Mouse (Mus musculus) erythroblast, embryonic 14.5 days (primary cell): ENCODE data around the gene Baz2b. TPM values are rescaled to one million over a fixed set of nuclear protein-coding genes. Genes with fewer than 3 reads are reported as not detected.

Experiments used
- H3K27me3 ChIP-seq: 2 replicates; pipeline ENCODE4 v1.6.1; 2012; ENCODE audit warnings: inconsistent platforms; ENCODE audit not compliant: control insufficient read depth
- H3K36me3 ChIP-seq: 2 replicates; pipeline ENCODE4 v1.6.1; 2012; ENCODE audit warnings: mild to moderate bottlenecking, inconsistent platforms; ENCODE audit not compliant: control insufficient read depth
- H3K4me1 ChIP-seq: 2 replicates; pipeline ENCODE4 v1.6.1; 2012; ENCODE audit warnings: inconsistent platforms; ENCODE audit not compliant: control insufficient read depth
- H3K4me3 ChIP-seq: replicated peaks from 2 replicates; pipeline ENCODE3; 2012; ENCODE audit warnings: moderate library complexity, mild to moderate bottlenecking, inconsistent platforms
- H3K9me3 ChIP-seq: 2 replicates; pipeline ENCODE4 v1.6.1; 2012; ENCODE audit warnings: low read length, inconsistent platforms, mixed read lengths; ENCODE audit not compliant: control insufficient read depth
- GATA1 ChIP-seq: IDR thresholded peaks from 2 replicates; pipeline ENCODE4 v1.6.1; 2012; ENCODE audit warnings: low read length, inconsistent platforms, mixed read lengths
- TAL1 ChIP-seq: IDR thresholded peaks from 3 replicates; pipeline ENCODE4 v1.6.1; 2012; ENCODE audit warnings: low read length, inconsistent platforms, mixed read lengths
- polyA plus RNA-seq: library from polyadenylated mRNA; stranded (reverse); fragments of >175 nt; gene quantifications from 2 replicates; pipeline ENCODE4 v1.2.3, GENCODE M21; 2012

The Baz2b gene
- polyA plus RNA-seq, 1 experiment = 1.8 TPM

- peaks cover 2% of the 10 kb centered on the region for H3K36me3 ChIP-seq
- no peaks in the 10 kb centered on the region for H3K9me3 ChIP-seq
- TF ChIP-seq TAL1 (no peak), GATA1 (no peak)
- H3K4me1 ChIP-seq = peaks cover 16% of the 10 kb centered on the region
- H3K4me3 ChIP-seq = no peak overlapping the region
- H3K27me3 ChIP-seq = no peaks in the 10 kb centered on the region
These were observed 166.9 kb downstream of the Baz2b start for GRCm38 (mm10) chr2:60042699-60043098.

DNA sequence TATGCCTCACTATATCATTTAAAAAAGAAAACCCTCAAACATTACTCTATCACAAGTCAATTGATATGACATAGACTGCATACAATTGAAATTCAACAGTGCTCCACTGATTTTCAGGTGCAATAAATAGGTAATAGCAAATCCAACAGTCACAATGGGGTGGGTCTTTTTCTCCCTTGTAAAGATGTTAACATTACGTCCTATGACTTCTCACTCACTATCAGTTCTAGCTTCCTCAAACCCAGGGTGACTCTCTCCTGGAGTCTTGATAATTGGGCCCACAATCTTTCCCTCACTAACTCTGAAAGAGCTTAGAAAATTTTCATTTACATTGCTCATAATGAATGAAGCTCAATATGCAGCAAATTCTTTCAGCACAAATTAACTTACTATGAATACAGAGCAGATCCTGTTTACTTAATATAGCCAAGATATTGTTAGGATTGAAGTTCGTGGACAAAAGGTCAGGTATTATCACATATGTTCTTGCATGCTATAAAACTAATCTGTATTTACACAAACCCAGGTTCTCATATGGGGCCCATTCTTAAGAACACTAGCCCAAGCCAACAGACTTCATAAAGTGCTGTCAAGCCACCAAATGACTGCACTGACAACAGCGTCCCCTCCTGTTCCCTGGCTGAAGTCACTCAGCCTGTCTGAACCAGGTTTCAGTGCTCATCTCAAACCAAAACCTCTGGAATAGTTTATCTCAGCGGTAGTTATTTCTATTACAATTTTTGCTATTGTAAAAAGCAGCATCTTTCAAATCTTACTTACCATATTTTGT, 168.0 kb downstream of the Baz2b start:
- Histone ChIP-seq H3K4me3 (no peak overlapping the region), H3K36me3 (peaks cover 2% of the 10 kb centered on the region), H3K27me3 (no peaks in the 10 kb centered on the region), H3K4me1 (peaks cover 19% of the 10 kb centered on the region), H3K9me3 (no peaks in the 10 kb centered on the region)
- TF ChIP-seq GATA1 (no peak), TAL1 (no peak)

- no peaks in the 10 kb centered on the region for H3K27me3 ChIP-seq
- H3K36me3 ChIP-seq = peaks cover 2% of the 10 kb centered on the region
- peaks cover 9% of the 10 kb centered on the region for H3K4me1 ChIP-seq
- no peaks in the 10 kb centered on the region for H3K9me3 ChIP-seq
- no peak for TF ChIP-seq GATA1
- no peak overlapping the region for H3K4me3 ChIP-seq
These were observed 169.5 kb downstream of the Baz2b start for GRCm38 (mm10) chr2:60040162-60040561.

DNA sequence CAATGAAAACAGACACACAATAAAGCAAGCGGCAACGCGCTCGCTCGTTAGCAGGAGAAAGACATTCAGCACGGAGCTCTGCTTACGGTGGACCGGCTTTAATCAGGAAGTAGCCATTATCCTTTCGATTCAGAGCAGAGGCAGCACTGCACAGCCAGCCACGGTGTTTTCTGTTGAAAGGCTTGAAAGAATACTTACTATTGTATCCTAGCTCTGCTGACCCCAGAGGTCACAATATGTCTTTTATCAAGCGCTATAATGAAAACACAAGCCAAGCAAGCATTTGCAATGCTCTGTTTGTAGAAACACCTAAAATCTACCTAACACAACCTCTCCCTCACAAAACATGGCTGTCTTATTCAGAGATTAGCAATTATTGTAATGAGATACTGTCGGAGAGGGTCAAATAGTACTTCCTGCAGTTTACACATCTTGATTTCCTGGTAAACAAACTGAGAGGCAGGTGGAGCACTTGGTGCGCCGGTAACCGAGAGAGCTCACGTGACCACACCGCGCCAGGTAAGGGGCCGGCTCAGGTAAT, 172.6 kb downstream of the Baz2b start:
- Histone ChIP-seq H3K4me3 (peak overlapping the region; percentile 64), H3K27me3 (no peaks in the 10 kb centered on the region), H3K36me3 (no peaks in the 10 kb centered on the region), H3K9me3 (no peaks in the 10 kb centered on the region), H3K4me1 (peaks cover 9% of the 10 kb centered on the region)
- TF ChIP-seq TAL1 (no peak), GATA1 (no peak)

DNA sequence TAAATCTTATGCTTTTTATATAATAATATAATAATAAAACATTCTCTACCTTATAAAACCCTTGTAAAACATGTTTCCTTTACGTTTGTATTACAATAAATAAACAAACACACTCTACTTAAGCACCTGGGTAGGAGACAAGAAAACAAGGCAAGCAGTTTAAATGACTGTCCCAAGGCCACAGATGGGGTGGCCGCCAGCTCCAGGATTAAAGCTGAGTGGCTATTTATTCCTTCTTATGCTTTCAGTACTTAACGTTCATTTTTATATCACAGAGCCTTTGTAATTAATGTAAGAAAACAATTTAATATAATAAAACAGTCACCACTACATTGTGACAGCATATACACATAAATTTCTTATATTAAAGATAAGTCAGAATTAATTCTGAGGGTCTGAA, 173.3 kb downstream of the Baz2b start:
- no peaks in the 10 kb centered on the region for H3K9me3 ChIP-seq
- TF ChIP-seq GATA1 = no peak
- no peak for TF ChIP-seq TAL1
- H3K36me3 ChIP-seq = no peaks in the 10 kb centered on the region
- no peaks in the 10 kb centered on the region for H3K27me3 ChIP-seq
- H3K4me3 ChIP-seq = no peak overlapping the region
- peaks cover 9% of the 10 kb centered on the region for H3K4me1 ChIP-seq

DNA sequence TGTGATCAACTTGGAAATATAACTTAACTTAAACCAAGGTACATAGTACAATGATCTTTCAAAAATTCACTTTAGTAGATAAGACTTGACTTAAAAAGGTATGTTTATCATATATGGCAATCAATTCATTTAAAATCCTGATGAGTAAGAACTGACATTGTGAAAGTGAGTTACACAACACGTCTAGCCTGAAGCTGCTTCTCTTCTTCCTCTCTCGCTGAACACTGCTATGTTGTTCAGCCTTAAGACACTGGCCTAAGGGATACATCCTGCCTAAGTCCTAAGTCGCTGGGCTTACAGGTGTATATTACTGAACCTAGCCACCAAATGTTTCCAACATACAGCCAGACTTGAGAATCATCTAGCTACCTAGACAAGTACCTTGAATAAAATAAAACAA, 178.6 kb downstream of the Baz2b start:
- no peak overlapping the region for H3K4me3 ChIP-seq
- no peaks in the 10 kb centered on the region for H3K4me1 ChIP-seq
- H3K36me3 ChIP-seq = no peaks in the 10 kb centered on the region
- H3K9me3 ChIP-seq = no peaks in the 10 kb centered on the region
- TF ChIP-seq GATA1 (no peak), TAL1 (no peak)
- H3K27me3 ChIP-seq = no peaks in the 10 kb centered on the region

DNA sequence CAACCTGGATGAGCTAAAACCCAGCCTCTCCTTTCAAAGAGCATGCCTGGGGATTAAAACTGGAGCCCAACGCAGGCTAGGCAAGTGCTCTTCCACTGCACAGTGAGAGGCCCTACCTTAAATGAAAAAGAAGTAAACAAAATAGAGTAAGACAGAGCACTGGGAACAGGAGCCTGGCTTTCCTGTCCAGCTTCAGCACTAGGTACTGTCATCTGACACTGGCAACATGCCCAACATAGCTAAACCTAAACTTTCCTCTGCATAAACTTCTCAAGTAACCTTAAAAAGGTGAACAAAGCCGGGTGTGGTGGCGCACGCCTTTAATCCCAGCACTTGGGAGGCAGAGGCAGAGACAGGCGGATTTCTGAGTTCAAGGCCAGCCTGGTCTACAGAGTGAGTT, 180.6 kb downstream of the Baz2b start:
- TF ChIP-seq TAL1 = no peak
- no peak for TF ChIP-seq GATA1
- H3K27me3 ChIP-seq = no peaks in the 10 kb centered on the region
- no peak overlapping the region for H3K4me3 ChIP-seq
- no peaks in the 10 kb centered on the region for H3K36me3 ChIP-seq
- H3K4me1 ChIP-seq = no peaks in the 10 kb centered on the region
- no peaks in the 10 kb centered on the region for H3K9me3 ChIP-seq

DNA sequence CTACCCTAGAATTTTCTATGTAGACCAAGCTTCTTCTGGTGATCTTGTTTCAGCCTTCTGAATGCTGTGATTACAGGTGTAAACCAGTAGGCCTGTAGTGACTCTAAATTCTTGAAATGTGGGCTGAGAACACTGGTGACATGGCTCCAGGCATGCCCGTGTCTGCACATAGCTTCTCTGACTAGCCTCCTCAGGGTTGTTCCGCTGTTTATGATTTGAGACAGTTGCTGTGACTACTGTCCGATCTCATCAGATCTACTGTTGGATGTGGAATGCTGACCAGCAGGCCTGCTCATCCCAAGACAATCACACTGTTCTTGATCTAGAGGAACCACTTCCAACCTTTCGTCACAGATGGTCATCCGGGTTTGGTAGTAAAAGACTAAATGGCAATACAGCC, 182.5 kb downstream of the Baz2b start:
- no peak overlapping the region for H3K4me3 ChIP-seq
- H3K36me3 ChIP-seq = no peaks in the 10 kb centered on the region; the same call in 1 of the 2 replicates
- H3K27me3 ChIP-seq = no peaks in the 10 kb centered on the region
- no peaks in the 10 kb centered on the region for H3K9me3 ChIP-seq
- no peaks in the 10 kb centered on the region for H3K4me1 ChIP-seq
- no peak for TF ChIP-seq GATA1
- no peak for TF ChIP-seq TAL1

DNA sequence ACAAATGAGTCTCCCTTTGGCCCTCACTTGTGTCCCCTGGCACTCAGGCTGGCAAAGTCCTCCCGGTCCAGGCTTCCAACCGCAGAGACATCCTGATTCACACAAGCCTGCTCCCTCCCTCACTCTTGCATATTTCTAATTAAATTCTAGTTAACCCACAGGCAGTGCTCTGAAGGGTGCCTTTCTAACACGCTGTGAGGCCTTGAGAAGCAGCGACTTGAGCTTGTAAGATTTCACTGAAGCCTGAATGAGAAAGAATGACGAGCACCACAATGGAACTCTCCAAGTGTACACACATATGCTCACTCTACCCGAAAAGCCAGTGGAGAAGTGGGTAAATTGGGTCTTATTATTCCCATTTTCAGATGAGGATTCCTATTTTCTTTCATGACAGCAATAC, 183.1 kb downstream of the Baz2b start:
- Histone ChIP-seq H3K27me3 (no peaks in the 10 kb centered on the region), H3K4me1 (no peaks in the 10 kb centered on the region), H3K36me3 (no peaks in the 10 kb centered on the region; the same call in 1 of the 2 replicates), H3K9me3 (no peaks in the 10 kb centered on the region), H3K4me3 (no peak overlapping the region)
- no peak for TF ChIP-seq GATA1
- TF ChIP-seq TAL1 = no peak
